Mouse (Mus musculus) neural tube, embryonic 13.5 days (tissue): Measurements from ENCODE around the gene Map3k14. TPM values are rescaled to one million over a fixed set of nuclear protein-coding genes. Genes with fewer than 3 reads are reported as not detected.

Experiments used
- ATAC-seq: fragments of 200-750 bp; cut with Nextera tagmentation; 2 replicates; pipeline ENCODE4 v1.8.0; 2017; ENCODE audit warnings: low read depth, mild to moderate bottlenecking, moderate TSS enrichment, moderate library complexity
- H3K27ac ChIP-seq: fragments of 300-500 bp; sonication (generic); replicated peaks from 2 replicates; pipeline ENCODE4 v1.5.1; 2015; ENCODE audit warnings: moderate library complexity, mild to moderate bottlenecking, inconsistent platforms
- H3K27me3 ChIP-seq: fragments of 300-500 bp; sonication (generic); 2 replicates; pipeline ENCODE4 v1.6.1; 2015; ENCODE audit warnings: mild to moderate bottlenecking, inconsistent platforms
- H3K36me3 ChIP-seq: fragments of 300-500 bp; sonication (generic); 2 replicates; pipeline ENCODE4 v1.6.1; 2015; ENCODE audit warnings: mild to moderate bottlenecking, inconsistent platforms
- H3K4me1 ChIP-seq: fragments of 300-500 bp; sonication (generic); replicated peaks from 2 replicates; pipeline ENCODE4 v1.6.1; 2015; ENCODE audit warnings: inconsistent platforms
- H3K4me2 ChIP-seq: fragments of 300-500 bp; sonication (generic); 2 replicates; pipeline ENCODE4 v1.6.1; 2015; ENCODE audit warnings: inconsistent platforms, mild to moderate bottlenecking, moderate library complexity
- H3K4me3 ChIP-seq: fragments of 300-500 bp; sonication (generic); 2 replicates; pipeline ENCODE4 v1.5.1; 2015; ENCODE audit warnings: mild to moderate bottlenecking, inconsistent platforms
- H3K9ac ChIP-seq: fragments of 300-500 bp; sonication (generic); 2 replicates; pipeline ENCODE4 v1.6.1; 2015; ENCODE audit warnings: moderate library complexity, mild to moderate bottlenecking, inconsistent platforms
- H3K9me3 ChIP-seq: fragments of 300-500 bp; sonication (generic); 2 replicates; pipeline ENCODE4 v1.6.1; 2016; ENCODE audit warnings: inconsistent platforms
- WGBS: fragments of 180-500 bp; shearing (Covaris S2); methylation state at CpG from one replicate; pipeline ENCODE4 v1.1.7; 2015; 5-methylcytosine and 5-hydroxymethylcytosine counted together
- polyA plus RNA-seq: library from polyadenylated mRNA; unstranded; fragments of >200 nt; fragmentation: Nextera tagmentation; extraction: Ambion mirVana; gene quantifications from 2 replicates; pipeline ENCODE4 v1.2.1, GENCODE M21; 2015

Gene Map3k14
- polyA plus RNA-seq, 1 experiment from 2014 or later = 4.7 TPM

GRCm38 (mm10) chr11:103170494-103171285 is 96.6 kb downstream of the Map3k14 start, which contains the start of gene Fmnl1:
Gene Fmnl1 (plus strand): TSS chr11:103171107.
- Histone ChIP-seq H3K27ac (peak within 1 kb of the TSS; percentile 61), H3K4me1 (peaks cover 25% of the 10 kb centered on the region), H3K4me2 (peak within 1 kb of the TSS; percentile 82), H3K27me3 (peaks cover 71% of the 10 kb centered on the region), H3K9me3 (no peaks in the 10 kb centered on the region), H3K36me3 (no peaks in the 10 kb centered on the region), H3K4me3 (peak within 1 kb of the TSS; percentile 64), H3K9ac (peak within 1 kb of the TSS; percentile 76)
- ATAC-seq = peak; percentile 85
- under 1% methylated on average over 82 of the region's 84 CpGs for WGBS

- 51% methylated on average over 3 of the region's 3 CpGs for WGBS
- ATAC-seq = no peak; the same call in 1 of the 2 replicates
- peak overlapping the region; percentile 61; the same call in 1 of the 2 replicates for H3K27ac ChIP-seq
- H3K4me1 ChIP-seq = peaks cover 25% of the 10 kb centered on the region
- peaks cover 71% of the 10 kb centered on the region for H3K27me3 ChIP-seq
- no peaks in the 10 kb centered on the region for H3K36me3 ChIP-seq
- peak overlapping the region; percentile 76 for H3K9ac ChIP-seq
- no peaks in the 10 kb centered on the region for H3K9me3 ChIP-seq
- peak overlapping the region; percentile 64 for H3K4me3 ChIP-seq
- peak overlapping the region; percentile 82 for H3K4me2 ChIP-seq
These were observed 97.2 kb downstream of the Map3k14 start for GRCm38 (mm10) chr11:103170111-103170493.

Other genes with a start within 250 kb of the Map3k14 start
- 31.2 and 32.3 TPM in 2 replicates for gene Nmt1, start 239.3 kb downstream of the Map3k14 start, polyA plus RNA-seq
- gene Dcakd, start 239.1 kb downstream of the Map3k14 start, polyA plus RNA-seq = 161 and 171 TPM in 2 replicates
- gene Plcd3, start 165.8 kb downstream of the Map3k14 start, polyA plus RNA-seq = 0.98 and 1.6 TPM in 2 replicates
- 8.5 and 9.9 TPM in 2 replicates for gene Acbd4, start 165.8 kb downstream of the Map3k14 start, polyA plus RNA-seq
- 3.6 and 3.9 TPM in 2 replicates for gene Hexim1, start 151.2 kb downstream of the Map3k14 start, polyA plus RNA-seq
- 17.3 and 17.6 TPM in 2 replicates for gene Hexim2, start 135.0 kb downstream of the Map3k14 start, polyA plus RNA-seq
- 3.0 and 4.2 TPM in 2 replicates for gene Fmnl1, start 96.4 kb downstream of the Map3k14 start, polyA plus RNA-seq
- 0.72 and 0.95 TPM in 2 replicates for gene 1700023F06Rik, start 58.9 kb downstream of the Map3k14 start, polyA plus RNA-seq
- gene Spata32, start 49.0 kb downstream of the Map3k14 start, polyA plus RNA-seq = 0.17 and 0.28 TPM in 2 replicates
- gene Arhgap27, start 96.2 kb upstream of the Map3k14 start, polyA plus RNA-seq = 4.4 and 4.8 TPM in 2 replicates
- gene Plekhm1, start 145.2 kb upstream of the Map3k14 start, polyA plus RNA-seq = 8.7 TPM in 2 replicates
- gene Lrrc37a, start 237.1 kb upstream of the Map3k14 start, polyA plus RNA-seq = not detected in 2 replicates